Mouse (Mus musculus) ovary, postnatal 10 days (tissue): ENCODE measurements around the gene Zdhhc9.
"Not testable (repeated sequence)": the region's sequence is repeated elsewhere in the genome, so short reads cannot be mapped to it uniquely, and the experiment has no call there.

Source experiments
- DNase-seq: peaks from one replicate; pipeline ENCODE4 v3.0.0; 2022; ENCODE audit warnings: low spot score

Zdhhc9 gene

GRCm38 (mm10) chrX:48208519-48209185, at the start of gene Zdhhc9:
TSS of gene Zdhhc9 (minus strand) at chrX:48208878.
- DNase-seq, result peak; percentile 74

GRCm38 (mm10) chrX:48257011-48257410, 48.3 kb upstream of the Zdhhc9 start:
- no peak for DNase-seq

- DNase-seq, result peak; percentile 88
Observed at GRCm38 (mm10) chrX:48256468-48257007, 47.9 kb upstream of the Zdhhc9 start, which contains the start of gene Utp14a. TSS of gene Utp14a (plus strand) at chrX:48256862.

- no peak for DNase-seq
Observed at GRCm38 (mm10) chrX:48255830-48256428, 47.3 kb upstream of the Zdhhc9 start.

GRCm38 (mm10) chrX:48234417-48234816, 25.7 kb upstream of the Zdhhc9 start:
- DNase-seq, result no peak

- DNase-seq, result no peak
Observed at GRCm38 (mm10) chrX:48226225-48226624, 17.5 kb upstream of the Zdhhc9 start.

- DNase-seq, result no peak
Observed at GRCm38 (mm10) chrX:48222706-48223105, 14.0 kb upstream of the Zdhhc9 start.

GRCm38 (mm10) chrX:48219468-48219867, 10.8 kb upstream of the Zdhhc9 start:
- DNase-seq, result no peak

- not testable (repeated sequence) for DNase-seq
Observed at GRCm38 (mm10) chrX:48209746-48210145, 1.1 kb upstream of the Zdhhc9 start.

- DNase-seq, result no peak
Observed at GRCm38 (mm10) chrX:48207761-48208487, 754 bp downstream of the Zdhhc9 start.

GRCm38 (mm10) chrX:48204469-48204868, 4.2 kb downstream of the Zdhhc9 start:
- DNase-seq, result no peak

GRCm38 (mm10) chrX:48203763-48204162, 4.9 kb downstream of the Zdhhc9 start:
- DNase-seq, result no peak

- DNase-seq, result no peak
Observed at GRCm38 (mm10) chrX:48202995-48203394, 5.7 kb downstream of the Zdhhc9 start.

- no peak for DNase-seq
Observed at GRCm38 (mm10) chrX:48202436-48202835, 6.2 kb downstream of the Zdhhc9 start.

- DNase-seq, result no peak
Observed at GRCm38 (mm10) chrX:48201973-48202372, 6.7 kb downstream of the Zdhhc9 start.

GRCm38 (mm10) chrX:48200699-48201098, 8.0 kb downstream of the Zdhhc9 start:
- DNase-seq, result no peak

GRCm38 (mm10) chrX:48199026-48199425, 9.7 kb downstream of the Zdhhc9 start:
- DNase-seq, result no peak

GRCm38 (mm10) chrX:48197856-48198255, 10.8 kb downstream of the Zdhhc9 start:
- no peak for DNase-seq

- DNase-seq, result no peak
Observed at GRCm38 (mm10) chrX:48193235-48194152, 15.2 kb downstream of the Zdhhc9 start.

GRCm38 (mm10) chrX:48191261-48191660, 17.4 kb downstream of the Zdhhc9 start:
- DNase-seq, result no peak

GRCm38 (mm10) chrX:48184703-48185102, 24.0 kb downstream of the Zdhhc9 start:
- DNase-seq, result no peak

GRCm38 (mm10) chrX:48181844-48182243, 26.8 kb downstream of the Zdhhc9 start:
- DNase-seq, result no peak
